Mouse (Mus musculus) monocyte, adult 59 days (primary cell): ENCODE measurements around the gene Dpep3. TPM values are rescaled to one million over a fixed set of nuclear protein-coding genes. Genes with fewer than 3 reads are reported as not detected.

Experiments used
- total RNA-seq, 2 experiments: library from RNA; stranded (reverse); gene quantifications; one replicate each; pipeline ENCODE4 v1.2.4; 2023

The Dpep3 gene
- under 1 TPM; 0.82 to 0.84 TPM for total RNA-seq

DNA sequence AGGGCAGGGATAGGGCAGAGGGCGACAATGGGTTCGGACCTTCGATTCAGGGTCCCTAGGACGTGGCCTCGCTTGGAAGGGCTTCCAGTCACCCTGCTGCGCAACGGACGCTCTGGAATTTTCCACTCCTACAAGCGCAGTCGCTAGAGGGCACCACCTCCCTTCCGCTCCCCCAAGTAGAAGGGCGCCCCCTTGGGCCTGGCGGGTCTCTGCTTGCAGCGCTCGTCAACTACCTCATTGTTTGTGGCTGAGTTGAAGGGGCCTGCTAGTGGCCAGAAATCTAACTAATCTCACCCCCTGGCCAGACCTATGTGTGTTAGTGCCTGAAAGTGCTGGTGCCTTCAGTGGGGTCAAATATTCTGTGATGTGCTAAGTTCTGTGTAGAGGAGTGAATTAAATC lies at the start of gene Dpep3:
Dpep3 (minus strand) TSS at position 105 of the 400 bp plus-strand sequence.

DNA sequence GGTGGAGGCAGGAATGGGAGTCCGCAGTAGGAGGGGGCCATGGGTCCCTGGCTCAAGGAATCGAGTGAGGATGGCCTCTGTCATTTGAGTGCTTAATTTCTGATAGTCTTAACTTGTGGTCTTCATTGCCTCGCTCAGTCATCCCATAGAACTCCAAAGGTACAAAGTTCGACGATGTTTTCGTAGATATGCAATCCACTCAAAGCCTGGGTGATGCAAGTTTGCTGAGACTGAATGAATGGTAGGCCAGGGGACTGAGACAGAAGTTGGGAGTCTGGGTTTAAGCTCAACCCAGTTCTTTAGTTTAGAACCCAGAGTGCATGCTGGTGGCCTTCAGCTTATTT lies 32.4 kb upstream of the Dpep3 start, which contains the start of gene Ddx28:
Ddx28 (minus strand) TSS at position 240 of the 344 bp plus-strand sequence.

DNA sequence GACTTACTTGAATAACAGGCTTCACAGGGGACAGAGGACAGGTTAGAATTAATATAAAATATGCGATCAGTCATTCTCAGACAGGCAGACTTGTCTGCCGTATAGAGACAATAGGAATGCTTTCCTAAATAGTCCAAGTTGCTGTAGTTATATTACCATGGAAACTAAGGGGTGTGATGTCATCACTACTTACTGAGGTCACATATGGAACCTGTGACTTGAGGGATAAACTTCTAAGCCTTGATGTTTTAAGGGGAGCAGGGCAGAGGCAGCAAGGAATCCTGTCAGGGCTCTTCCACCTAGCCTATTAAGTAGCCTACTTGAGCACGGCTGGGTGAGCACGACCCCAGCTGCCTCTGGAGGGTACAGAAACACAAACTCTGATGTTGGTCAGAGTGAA lies 26.6 kb upstream of the Dpep3 start, which contains the start of gene Dpep2nb:
Dpep2nb (minus strand) TSS at position 101 of the 400 bp plus-strand sequence.

DNA sequence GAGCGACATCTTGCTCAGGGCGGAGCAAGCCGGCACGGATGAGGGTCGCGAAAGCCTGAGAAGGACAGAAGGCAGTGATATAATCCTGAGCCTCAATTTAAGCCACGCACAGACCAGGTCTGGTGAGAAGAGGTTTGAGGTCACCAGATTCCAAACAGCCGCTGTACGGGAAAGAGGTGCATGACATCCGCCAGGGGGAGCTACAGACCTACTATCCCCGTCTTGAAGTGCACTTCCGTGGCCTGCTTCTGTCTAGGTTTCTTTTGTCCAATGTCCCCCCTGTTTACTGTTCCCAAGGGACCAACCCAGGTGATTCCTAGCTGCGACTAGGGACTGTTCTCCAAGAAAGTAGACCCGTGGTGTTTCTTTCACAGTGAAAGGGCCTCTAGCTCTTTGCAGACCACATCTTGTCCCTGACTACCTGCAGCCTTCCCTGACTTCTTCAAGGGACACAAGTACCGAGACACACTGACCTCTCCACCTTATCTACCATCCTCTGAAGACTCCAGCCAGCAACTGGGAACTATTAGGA lies 11.7 kb upstream of the Dpep3 start, which contains the start of gene Dus2:
Dus2 (plus strand) TSS at position 482 of the 532 bp plus-strand sequence.

DNA sequence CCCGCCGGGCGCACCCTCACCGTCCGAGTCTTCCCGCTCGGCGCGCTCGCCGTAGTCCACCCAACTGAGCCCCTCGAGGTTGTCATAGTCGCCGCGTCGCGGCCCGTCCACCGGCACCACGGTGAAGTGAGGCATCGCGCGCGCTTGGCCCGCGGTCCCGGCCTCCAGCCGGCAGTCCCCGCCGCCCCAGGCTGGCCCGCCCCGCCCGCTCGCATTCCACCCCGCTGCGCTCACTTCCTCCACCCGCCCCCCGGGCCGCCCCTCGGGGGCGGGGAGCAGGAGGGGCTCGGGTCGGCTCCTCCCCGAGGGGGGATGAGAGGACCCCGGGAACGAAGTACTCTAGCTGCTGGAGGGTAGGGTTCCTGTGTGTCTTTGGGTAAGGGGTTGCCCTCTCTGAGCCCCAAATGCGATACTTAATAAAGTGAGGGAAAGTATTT lies 13.3 kb downstream of the Dpep3 start, which contains the start of gene Slc12a4:
Slc12a4 (minus strand) TSS at position 193 of the 437 bp plus-strand sequence.

DNA sequence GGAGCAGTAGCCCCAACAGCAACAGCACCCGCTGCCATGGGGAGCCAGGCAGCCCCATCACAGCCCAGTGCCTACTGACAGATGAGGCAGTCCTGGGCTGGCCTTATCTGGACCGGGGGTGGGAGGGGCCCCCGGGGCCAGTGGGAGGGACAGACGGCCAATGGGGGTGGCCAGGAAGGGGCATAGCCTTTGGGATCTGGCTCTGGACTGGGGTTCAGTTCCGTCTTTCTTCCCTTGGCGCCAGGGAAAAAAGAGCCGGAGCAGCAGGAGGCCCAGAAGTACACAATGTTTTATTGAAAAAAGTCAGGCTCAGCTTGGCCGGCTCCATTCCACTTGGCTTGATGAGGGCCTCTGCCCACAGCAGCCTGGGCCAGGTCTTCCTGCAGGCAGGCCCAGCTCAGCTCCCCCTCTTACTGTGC lies 35.9 kb downstream of the Dpep3 start, which contains the start of gene Lcat:
Lcat (minus strand) TSS at position 62 of the 419 bp plus-strand sequence.

DNA sequence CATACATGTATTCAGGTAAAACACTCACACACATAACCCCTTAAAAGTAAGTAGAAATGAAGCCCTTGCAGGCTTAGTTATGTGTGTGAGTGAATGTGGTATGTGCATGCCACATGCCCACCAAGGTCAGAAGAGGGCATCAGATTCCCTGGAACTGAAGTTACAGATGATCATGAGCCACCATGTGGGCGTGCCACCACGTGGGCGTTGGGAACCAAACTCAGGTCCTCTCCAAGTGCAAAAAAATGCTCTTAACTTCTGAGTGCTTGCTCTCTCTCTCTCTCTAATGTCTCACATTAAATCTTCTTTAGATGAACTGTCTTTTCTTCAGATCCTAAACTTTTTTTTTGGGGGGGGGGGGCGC lies 40.9 kb downstream of the Dpep3 start, which contains the start of gene Psmb10:
Psmb10 (minus strand) TSS at position 139 of the 364 bp plus-strand sequence.

DNA sequence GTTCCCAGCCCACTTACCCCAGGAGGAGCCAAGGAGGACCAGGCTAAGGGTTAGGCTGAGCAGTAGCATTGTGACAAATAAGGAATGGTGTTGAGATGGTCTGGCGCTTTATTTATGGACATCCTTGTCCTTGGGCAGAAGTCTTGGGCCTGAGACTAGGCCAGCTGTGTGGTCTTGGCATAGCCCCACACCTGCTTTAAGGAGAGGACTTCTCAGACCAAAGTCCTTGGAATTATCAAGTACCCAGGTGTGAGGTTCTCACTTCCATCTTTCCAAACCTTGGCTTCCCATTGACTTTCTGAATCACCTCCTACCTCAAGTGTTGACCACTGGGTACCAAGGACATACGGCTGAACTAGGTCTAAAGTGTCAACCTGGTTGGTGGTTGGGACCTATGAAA lies 45.5 kb downstream of the Dpep3 start, which contains the start of gene Ctrl:
Ctrl (minus strand) TSS at position 101 of the 400 bp plus-strand sequence.

Other genes with a start within 250 kb of the Dpep3 start
- 1 to 10 TPM in 1 of 2 experiments, under 1 TPM in 1; 0.76 to 1.1 TPM for gene Gfod2, start 220.8 kb downstream of the Dpep3 start, total RNA-seq
- 10 to 100 TPM; 28.0 to 33.8 TPM for gene Ranbp10, start 152.1 kb downstream of the Dpep3 start, total RNA-seq
- gene Tsnaxip1, start 151.7 kb downstream of the Dpep3 start, total RNA-seq, result not detected
- gene Cenpt, start 126.2 kb downstream of the Dpep3 start, total RNA-seq, result 1 to 10 TPM; 6.9 to 9.3 TPM
- 10 to 100 TPM; 43.3 to 44.9 TPM for gene Thap11, start 124.3 kb downstream of the Dpep3 start, total RNA-seq
- 10 to 100 TPM in 1 of 2 experiments, 1 to 10 TPM in 1; 1.5 to 38.4 TPM for gene Nutf2, start 118.8 kb downstream of the Dpep3 start, total RNA-seq
- 10 to 100 TPM; 40.4 to 47.7 TPM for gene Edc4, start 98.5 kb downstream of the Dpep3 start, total RNA-seq
- gene Nrn1l, start 85.9 kb downstream of the Dpep3 start, total RNA-seq, result under 1 TPM in 1 of 2 experiments, not detected in 1; 0.97 TPM
- 10 to 100 TPM; 15.8 to 17.4 TPM for gene Pskh1, start 79.0 kb downstream of the Dpep3 start, total RNA-seq
- 1 to 10 TPM; 1.8 to 2.1 TPM for gene Ctrl, start 45.6 kb downstream of the Dpep3 start, total RNA-seq
- gene Psmb10, start 41.0 kb downstream of the Dpep3 start, total RNA-seq, result 100 to 1,000 TPM; 180 to 226 TPM
- under 1 TPM in 1 of 2 experiments, not detected in 1; 0.97 TPM for gene Lcat, start 36.0 kb downstream of the Dpep3 start, total RNA-seq
- 10 to 100 TPM; 21.6 to 23.2 TPM for gene Slc12a4, start 13.3 kb downstream of the Dpep3 start, total RNA-seq
- 1 to 10 TPM; 7.7 to 7.8 TPM for gene Dus2, start 11.9 kb upstream of the Dpep3 start, total RNA-seq
- not detected for gene Dpep2nb, start 26.5 kb upstream of the Dpep3 start, total RNA-seq
- gene Ddx28, start 32.5 kb upstream of the Dpep3 start, total RNA-seq, result 10 to 100 TPM; 13.4 to 18.6 TPM
- 10 to 100 TPM; 72.0 to 77.6 TPM for gene Nfatc3, start 79.4 kb upstream of the Dpep3 start, total RNA-seq
- not detected for gene Esrp2, start 157.5 kb upstream of the Dpep3 start, total RNA-seq
- gene Pla2g15, start 171.0 kb upstream of the Dpep3 start, total RNA-seq, result 100 to 1,000 TPM; 102 to 105 TPM
- gene Slc7a6, start 189.4 kb upstream of the Dpep3 start, total RNA-seq, result 10 to 100 TPM; 17.5 to 19.2 TPM
- gene Slc7a6os, start 231.5 kb upstream of the Dpep3 start, total RNA-seq, result 10 to 100 TPM; 36.8 to 42.2 TPM
- gene Prmt7, start 231.5 kb upstream of the Dpep3 start, total RNA-seq, result 10 to 100 TPM; 11.7 to 14.4 TPM